Mouse (Mus musculus): ENCODE measurements at regions not wholly inside any gene's neighbourhood (a gene's known extent, or its start where the extent isn't known, plus 50 kb on each side); places are given as distances from the start of the nearest gene placed in this dataset.

DNA sequence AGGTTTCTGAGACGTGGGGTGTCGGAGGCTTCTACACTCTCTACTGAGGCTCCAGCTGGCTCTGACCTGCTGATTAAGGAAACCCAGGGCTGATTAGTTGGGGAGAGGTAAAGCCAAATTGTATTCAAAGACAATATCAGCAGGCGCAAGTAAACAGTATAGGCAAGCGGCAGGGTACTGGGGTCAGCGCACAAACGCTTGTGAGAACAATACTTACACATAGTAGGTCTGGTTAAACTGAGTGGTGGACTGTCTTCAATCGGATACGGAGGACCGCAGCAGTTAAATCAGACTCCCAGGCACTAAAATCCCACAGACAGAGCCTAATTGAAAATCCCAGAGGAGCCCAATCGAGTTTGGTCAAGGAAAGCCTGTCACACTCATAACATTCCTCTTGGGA lies 195.8 kb downstream of the Rchy1 start:
- TF ChIP-seq CTCF (IDR thresholded peaks at IDR 0.05; ENCODE audit: control insufficient read depth, insufficient read depth, insufficient read length) (no peak), MAX (IDR thresholded peaks at IDR 0.05) (no peak)

Data from C2C12 (cell line).